Mouse (Mus musculus) embryonic facial prominence, embryonic 14.5 days (tissue): ENCODE results near the gene RPS10-NUDT3. TPM values are rescaled to one million over a fixed set of nuclear protein-coding genes. Genes with fewer than 3 reads are reported as not detected.

Source experiments
- ATAC-seq: fragments of 200-750 bp; cut with Nextera tagmentation; 2 replicates; pipeline ENCODE4 v1.8.0; 2017; ENCODE audit warnings: low read depth, moderate number of reproducible peaks, moderate TSS enrichment
- DNase-seq: peaks from one replicate; pipeline ENCODE4 v3.0.0-alpha.2; 2015; ENCODE audit warnings: low spot score
- H3K27ac ChIP-seq: fragments of 300-500 bp; sonication (generic); replicated peaks from 2 replicates; pipeline ENCODE4 v1.5.1; 2014; ENCODE audit warnings: low read depth, mild to moderate bottlenecking, low read length, moderate library complexity
- H3K27me3 ChIP-seq: fragments of 300-500 bp; sonication (generic); replicated peaks from 2 replicates; pipeline ENCODE4 v1.6.1; 2014; ENCODE audit warnings: low read length; ENCODE audit not compliant: control insufficient read depth, insufficient read depth
- H3K36me3 ChIP-seq: fragments of 300-500 bp; sonication (generic); 2 replicates; pipeline ENCODE4 v1.6.1; 2014; ENCODE audit warnings: low read length, mixed read lengths; ENCODE audit not compliant: control insufficient read depth, insufficient read depth
- H3K4me1 ChIP-seq: fragments of 300-500 bp; sonication (generic); 2 replicates; pipeline ENCODE4 v1.6.1; 2014; ENCODE audit warnings: antibody characterized with exemption, low read length; ENCODE audit not compliant: control insufficient read depth, insufficient read depth
- H3K4me2 ChIP-seq: fragments of 300-500 bp; sonication (generic); 2 replicates; pipeline ENCODE4 v1.6.1; 2014; ENCODE audit warnings: low read depth, mild to moderate bottlenecking, low read length, moderate library complexity, mixed read lengths
- H3K4me3 ChIP-seq: fragments of 300-500 bp; sonication (generic); 2 replicates; pipeline ENCODE4 v1.5.1; 2014; ENCODE audit warnings: low read depth, mild to moderate bottlenecking, low read length
- H3K9ac ChIP-seq: fragments of 300-500 bp; sonication (generic); 2 replicates; pipeline ENCODE4 v1.6.1; 2014; ENCODE audit warnings: low read depth, mild to moderate bottlenecking, low read length, moderate library complexity, mixed read lengths
- H3K9me3 ChIP-seq: fragments of 300-500 bp; sonication (generic); 2 replicates; pipeline ENCODE4 v1.6.1; 2016; ENCODE audit warnings: low read length; ENCODE audit not compliant: control insufficient read depth
- WGBS: fragments of 180-500 bp; shearing (Covaris S2); extraction: QIAGEN DNeasy Blood & Tissue Kit; methylation state at CpG from one replicate; pipeline ENCODE4 v1.1.7; 2014; 5-methylcytosine and 5-hydroxymethylcytosine counted together
- polyA plus RNA-seq: library from polyadenylated mRNA; unstranded; fragments of >200 nt; fragmentation: Nextera tagmentation; extraction: Ambion mirVana; gene quantifications from 2 replicates; pipeline ENCODE4 v1.2.1, GENCODE M21; 2014

Gene RPS10-NUDT3
- polyA plus RNA-seq, 1 experiment from 2014 or later, result not detected

- H3K9ac ChIP-seq, result no peak overlapping the region
- H3K36me3 ChIP-seq, result peaks cover 46% of the 10 kb centered on the region
- no peak overlapping the region for H3K27ac ChIP-seq
- no peaks in the 10 kb centered on the region for H3K9me3 ChIP-seq
- no peaks in the 10 kb centered on the region for H3K27me3 ChIP-seq
- H3K4me1 ChIP-seq, result no peaks in the 10 kb centered on the region
- DNase-seq, result no peak
- no peak for ATAC-seq
- WGBS, result 83% methylated on average over 15 of the region's 15 CpGs
- no peak overlapping the region for H3K4me2 ChIP-seq
- H3K4me3 ChIP-seq, result no peak overlapping the region
Measured at GRCm38 (mm10) chr17:27595659-27596375, 39.2 kb downstream of the RPS10-NUDT3 start.

GRCm38 (mm10) chr17:27592565-27592910, 42.5 kb downstream of the RPS10-NUDT3 start:
- H3K4me2 ChIP-seq, result no peak overlapping the region
- no peaks in the 10 kb centered on the region for H3K4me1 ChIP-seq
- H3K27ac ChIP-seq, result no peak overlapping the region
- H3K36me3 ChIP-seq, result peaks cover 67% of the 10 kb centered on the region
- H3K9me3 ChIP-seq, result no peaks in the 10 kb centered on the region
- DNase-seq (no peak), ATAC-seq (no peak)
- WGBS, result 94% methylated on average over 7 of the region's 7 CpGs
- H3K4me3 ChIP-seq, result no peak overlapping the region
- H3K9ac ChIP-seq, result no peak overlapping the region
- no peaks in the 10 kb centered on the region for H3K27me3 ChIP-seq

- Histone ChIP-seq H3K36me3 (peaks cover 69% of the 10 kb centered on the region), H3K4me2 (no peak overlapping the region), H3K4me3 (no peak overlapping the region), H3K9me3 (no peaks in the 10 kb centered on the region), H3K27ac (peak overlapping the region; percentile 8; the same call in 1 of the 2 replicates), H3K4me1 (no peaks in the 10 kb centered on the region), H3K27me3 (no peaks in the 10 kb centered on the region), H3K9ac (no peak overlapping the region; the same call in 1 of the 2 replicates)
- 87% methylated on average over 12 of the region's 12 CpGs for WGBS
- no peak for ATAC-seq
- no peak for DNase-seq
Measured at GRCm38 (mm10) chr17:27591826-27592564, 43.0 kb downstream of the RPS10-NUDT3 start.

GRCm38 (mm10) chr17:27588231-27588630, 46.8 kb downstream of the RPS10-NUDT3 start:
- Histone ChIP-seq H3K4me2 (no peak overlapping the region), H3K4me3 (no peak overlapping the region), H3K4me1 (no peaks in the 10 kb centered on the region), H3K27ac (no peak overlapping the region), H3K9ac (no peak overlapping the region), H3K9me3 (no peaks in the 10 kb centered on the region), H3K27me3 (no peaks in the 10 kb centered on the region), H3K36me3 (peaks cover 63% of the 10 kb centered on the region)
- DNase-seq, result no peak
- ATAC-seq, result no peak
- WGBS, result 71% methylated on average over 8 of the region's 8 CpGs

- H3K4me2 ChIP-seq, result no peak overlapping the region
- peaks cover 65% of the 10 kb centered on the region for H3K36me3 ChIP-seq
- no peaks in the 10 kb centered on the region for H3K9me3 ChIP-seq
- 66% methylated on average over 12 of the region's 12 CpGs for WGBS
- no peaks in the 10 kb centered on the region for H3K4me1 ChIP-seq
- H3K9ac ChIP-seq, result no peak overlapping the region
- peak; percentile 54 for DNase-seq
- H3K4me3 ChIP-seq, result no peak overlapping the region
- no peak overlapping the region for H3K27ac ChIP-seq
- H3K27me3 ChIP-seq, result no peaks in the 10 kb centered on the region
- ATAC-seq, result no peak; the same call in 1 of the 2 replicates
Measured at GRCm38 (mm10) chr17:27587252-27587651, 47.8 kb downstream of the RPS10-NUDT3 start.

- H3K27ac ChIP-seq, result no peak overlapping the region
- H3K36me3 ChIP-seq, result peaks cover 70% of the 10 kb centered on the region
- H3K9me3 ChIP-seq, result no peaks in the 10 kb centered on the region
- no peak overlapping the region for H3K4me2 ChIP-seq
- no peaks in the 10 kb centered on the region for H3K4me1 ChIP-seq
- WGBS, result 72% methylated on average over 9 of the region's 9 CpGs
- no peaks in the 10 kb centered on the region for H3K27me3 ChIP-seq
- ATAC-seq (no peak), DNase-seq (no peak)
- H3K9ac ChIP-seq, result no peak overlapping the region
- no peak overlapping the region for H3K4me3 ChIP-seq
Measured at GRCm38 (mm10) chr17:27586661-27587060, 48.4 kb downstream of the RPS10-NUDT3 start.

- H3K27me3 ChIP-seq, result no peaks in the 10 kb centered on the region
- peaks cover 82% of the 10 kb centered on the region for H3K36me3 ChIP-seq
- no peak for ATAC-seq
Measured at GRCm38 (mm10) chr17:27583185-27583894, 51.7 kb downstream of the RPS10-NUDT3 start.

GRCm38 (mm10) chr17:27580392-27581068, 54.5 kb downstream of the RPS10-NUDT3 start:
- Histone ChIP-seq H3K4me1 (no peaks in the 10 kb centered on the region), H3K4me3 (no peak overlapping the region), H3K4me2 (no peak overlapping the region), H3K27ac (no peak overlapping the region), H3K9me3 (no peaks in the 10 kb centered on the region), H3K36me3 (peaks cover 86% of the 10 kb centered on the region), H3K9ac (no peak overlapping the region), H3K27me3 (no peaks in the 10 kb centered on the region)
- no peak for ATAC-seq
- WGBS, result 83% methylated on average over 19 of the region's 20 CpGs
- no peak for DNase-seq

More at GRCm38 (mm10) chr17:27583185-27583894, 51.7 kb downstream of the RPS10-NUDT3 start:
- no peaks in the 10 kb centered on the region for H3K4me1 ChIP-seq
- no peak overlapping the region for H3K4me2 ChIP-seq
- H3K27ac ChIP-seq, result no peak overlapping the region
- no peak for DNase-seq
- H3K9ac ChIP-seq, result no peak overlapping the region; the same call in 1 of the 2 replicates
- WGBS, result 89% methylated on average over 13 of the region's 13 CpGs
- H3K4me3 ChIP-seq, result no peak overlapping the region
- H3K9me3 ChIP-seq, result no peaks in the 10 kb centered on the region
